Mouse (Mus musculus) left cerebral cortex, postnatal 10 days (tissue): Measurements from ENCODE around the gene Cxcr5. TPM values are rescaled to one million over a fixed set of nuclear protein-coding genes. Genes with fewer than 3 reads are reported as not detected.
A peak's percentile ranks its signal among the peaks of the same experiment; 100 is the strongest.

ENCODE experiments used
- DNase-seq, 2 experiments: peaks; one replicate each; pipeline ENCODE4 v3.0.0; 2021 to 2022; ENCODE audit warnings: low spot score in 2 of 2, mixed read lengths in 1 of 2; ENCODE audit errors: extremely low spot score in 1 of 2
- intact Hi-C: fragments of 180-260 bp; cut with DNase I; formaldehyde crosslinking; loops from one replicate; pipeline ENCODE4 v1.15.1; 2025
- total RNA-seq, 2 experiments: library from RNA; stranded (reverse); gene quantifications; 2 replicates each; pipeline ENCODE4 v1.2.3; 2021

The Cxcr5 gene
- total RNA-seq, 2 experiments from 2014 or later, result not detected

GRCm38 (mm10) chr9:44548412-44549152 is 13.1 kb downstream of the Cxcr5 start:
- intact Hi-C loops, result no loop called here
- no peak for DNase-seq

GRCm38 (mm10) chr9:44544986-44545385 is 16.7 kb downstream of the Cxcr5 start:
- no peak for DNase-seq
- intact Hi-C loops, result no loop called here

DNA sequence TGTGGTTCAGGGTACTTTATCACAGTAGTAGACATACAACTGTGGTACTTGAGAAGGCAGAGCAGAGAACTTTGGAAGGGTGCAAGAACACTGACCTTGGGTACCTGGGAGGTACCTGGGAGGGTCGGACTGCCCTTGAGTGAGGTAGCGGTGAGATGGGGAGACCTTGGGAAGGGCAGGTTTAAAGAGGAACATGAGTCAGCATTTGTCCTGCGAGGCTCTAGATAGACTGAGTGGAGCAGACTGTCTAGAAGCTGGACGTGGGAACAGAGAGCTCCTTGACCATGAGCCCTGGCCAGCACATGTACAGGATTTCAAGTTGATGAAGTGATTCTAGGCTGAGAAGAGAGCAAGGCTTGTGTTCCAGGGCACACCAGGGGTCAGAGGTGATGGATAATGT is 19.3 kb downstream of the Cxcr5 start:
- DNase-seq, result no peak
- intact Hi-C loops, result no loop called here

- DNase-seq, result no peak
- intact Hi-C loops, result no loop called here
Observed at GRCm38 (mm10) chr9:44540676-44541075, 21.0 kb downstream of the Cxcr5 start.

DNA sequence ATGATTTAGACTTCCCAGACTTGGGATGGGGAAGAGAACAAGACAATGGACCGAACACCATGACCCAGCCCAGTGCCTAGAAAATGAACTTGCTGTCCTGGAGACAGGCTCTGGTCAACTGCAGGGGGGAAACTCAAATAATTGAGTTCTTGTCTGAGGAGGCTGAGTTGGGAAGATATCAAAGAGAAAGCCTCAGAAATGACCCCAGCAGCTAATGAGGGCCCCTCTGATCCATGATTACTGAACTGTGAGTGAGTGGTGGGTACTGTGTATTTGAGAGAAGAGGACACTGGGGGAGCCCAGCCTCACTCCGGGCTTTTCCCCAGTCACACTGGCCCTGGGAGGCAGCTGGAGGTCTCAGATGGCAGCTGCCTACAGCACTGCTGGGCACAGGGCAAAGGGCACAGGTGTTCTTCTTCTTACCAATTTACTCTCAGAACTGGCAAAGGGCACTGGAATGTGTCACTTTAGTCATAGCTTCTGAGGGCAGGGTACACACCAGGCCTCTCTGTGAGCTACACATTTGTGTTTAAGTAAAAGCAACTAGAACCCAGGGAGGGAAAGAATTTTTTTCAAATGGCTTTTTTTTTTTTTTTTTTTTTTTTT is 21.8 kb downstream of the Cxcr5 start:
- intact Hi-C loops, result no loop called here
- no peak for DNase-seq

- DNase-seq, result peak in 1 of 2 experiments; percentile 30
- intact Hi-C loops, result no loop called here
Observed at GRCm38 (mm10) chr9:44537625-44538301, 23.9 kb downstream of the Cxcr5 start.

GRCm38 (mm10) chr9:44532991-44533580 is 28.6 kb downstream of the Cxcr5 start:
- intact Hi-C loops, result no loop called here
- no peak for DNase-seq

GRCm38 (mm10) chr9:44528340-44528739 is 33.3 kb downstream of the Cxcr5 start:
- intact Hi-C loops, result loop anchor here (5.0 kb wide), 1 partner anchor 74 kb away; the partner anchor contains the start of gene Ddx6
- no peak for DNase-seq

DNA sequence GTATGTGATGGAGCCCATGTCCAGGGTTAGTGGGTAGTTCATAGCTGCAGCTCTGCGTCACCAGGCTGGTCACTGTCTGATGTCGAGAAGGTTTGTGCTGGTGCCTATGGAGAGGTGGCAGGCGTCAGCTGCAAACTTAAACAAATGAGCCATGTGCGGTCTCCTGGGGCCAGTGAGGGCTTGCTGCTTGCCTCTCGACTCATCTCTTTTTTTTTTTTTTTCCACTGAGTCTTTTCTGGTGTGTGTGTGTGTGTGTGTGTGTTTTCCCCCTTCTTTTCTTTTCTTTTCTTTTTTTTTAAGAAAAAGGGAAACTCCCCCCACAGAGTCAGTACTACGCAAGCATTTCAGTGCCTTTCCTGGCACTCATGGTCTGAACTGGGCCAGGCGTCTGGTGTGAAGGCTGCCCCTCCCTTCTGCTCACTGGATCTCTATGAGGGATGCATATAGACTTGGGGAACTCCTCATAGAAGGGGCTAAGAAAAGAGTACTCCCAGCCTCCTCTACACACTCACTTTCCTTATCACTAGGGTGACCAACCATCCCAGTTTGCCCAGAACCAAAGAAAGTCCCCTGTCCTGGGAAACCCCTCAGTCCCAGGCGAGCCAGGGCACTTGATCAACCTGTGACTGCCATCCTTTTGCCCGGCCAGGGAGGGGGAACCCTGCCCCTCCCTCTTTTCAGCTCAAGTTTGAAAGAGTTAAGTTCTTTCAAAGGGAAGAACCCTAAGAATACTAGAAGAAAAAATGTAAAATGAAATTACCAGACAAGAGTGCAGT is 35.2 kb downstream of the Cxcr5 start:
- intact Hi-C loops, result loop anchor here (5.0 kb wide), 1 partner anchor 76 kb away; the partner anchor contains the start of gene Ddx6
- no peak for DNase-seq

DNA sequence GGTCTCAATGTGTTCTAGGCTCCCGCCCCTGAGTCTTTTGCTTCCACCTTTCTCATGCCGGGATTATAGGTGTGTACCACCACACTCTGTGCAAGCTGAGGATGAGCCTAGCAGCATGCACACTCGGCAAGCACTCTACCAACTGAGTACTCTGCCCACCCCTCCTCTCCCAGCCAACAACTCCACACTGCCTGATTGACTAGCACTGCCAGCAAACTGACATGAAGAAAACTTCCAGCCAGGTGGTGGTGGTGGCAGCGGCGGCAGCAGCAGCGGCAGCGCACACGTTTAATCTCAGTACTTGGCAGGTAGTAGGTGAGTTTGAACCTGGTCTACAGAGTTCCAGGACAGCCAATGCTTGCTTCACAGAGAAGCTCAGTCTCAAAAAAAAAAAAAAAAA is 36.1 kb downstream of the Cxcr5 start:
- intact Hi-C loops, result loop anchor here (5.0 kb wide), 1 partner anchor 77 kb away; the partner anchor contains the start of gene Ddx6
- DNase-seq, result no peak

- no peak for DNase-seq
- intact Hi-C loops, result loop anchor here (5.0 kb wide), 1 partner anchor 77 kb away; the partner anchor contains the start of gene Ddx6
Observed at GRCm38 (mm10) chr9:44525001-44525400, 36.7 kb downstream of the Cxcr5 start.

GRCm38 (mm10) chr9:44524235-44524826 is 37.3 kb downstream of the Cxcr5 start:
- no peak for DNase-seq
- intact Hi-C loops, result no loop called here

DNA sequence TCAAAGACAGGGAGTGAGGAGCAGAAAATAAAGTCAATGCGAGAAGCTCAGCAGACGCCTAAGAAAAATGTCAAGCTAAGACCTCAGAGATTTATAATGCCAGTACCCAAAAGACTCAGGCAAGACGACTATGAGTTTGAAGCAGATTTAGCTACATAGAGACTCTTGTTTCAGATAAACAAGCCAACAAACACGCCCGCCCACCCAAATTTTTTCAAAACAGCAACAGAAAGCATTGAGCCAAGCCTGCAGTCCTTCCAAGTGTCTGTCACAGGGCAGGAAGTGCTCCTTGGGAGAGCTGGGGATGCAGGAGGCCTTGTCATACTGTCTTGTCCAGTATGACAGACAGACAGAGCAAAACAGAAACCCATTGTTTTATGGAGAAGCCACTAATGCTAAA is 38.0 kb downstream of the Cxcr5 start:
- intact Hi-C loops, result no loop called here
- no peak for DNase-seq

DNA sequence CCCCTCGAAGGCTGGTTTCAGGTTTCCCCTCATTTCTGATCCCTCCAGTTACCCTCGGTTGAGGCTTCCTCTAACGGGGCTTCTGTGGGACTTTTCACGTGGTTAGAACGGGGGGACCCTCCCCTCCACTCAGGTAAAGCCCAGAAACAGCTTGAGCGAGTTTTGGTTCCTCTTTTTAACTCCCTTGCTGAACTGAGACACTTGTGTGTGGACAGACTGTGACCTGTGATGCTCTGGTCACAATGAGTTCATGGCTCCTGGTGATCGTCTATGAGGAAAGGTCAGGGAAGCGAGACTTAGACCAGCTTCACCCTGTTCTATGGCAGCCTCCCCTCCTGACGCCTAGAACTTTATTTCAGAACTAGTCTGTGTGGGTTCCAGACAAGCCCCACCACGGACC is 39.8 kb downstream of the Cxcr5 start:
- DNase-seq, result no peak
- intact Hi-C loops, result no loop called here

GRCm38 (mm10) chr9:44518068-44518467 is 43.6 kb downstream of the Cxcr5 start:
- DNase-seq, result peak in 1 of 2 experiments; percentile 83
- intact Hi-C loops, result no loop called here

GRCm38 (mm10) chr9:44517368-44517767 is 44.3 kb downstream of the Cxcr5 start:
- no peak for DNase-seq
- intact Hi-C loops, result no loop called here

- intact Hi-C loops, result no loop called here
- DNase-seq, result no peak
Observed at GRCm38 (mm10) chr9:44515891-44516290, 45.8 kb downstream of the Cxcr5 start.

- intact Hi-C loops, result no loop called here
- peak in 1 of 2 experiments; percentile 67 for DNase-seq
Observed at GRCm38 (mm10) chr9:44515131-44515751, 46.4 kb downstream of the Cxcr5 start.
